Mouse (Mus musculus) cerebellum, postnatal 36 days (tissue): ENCODE data around the gene Mff.

Experiments used
- DNase-seq, 2 experiments: peaks; one replicate each; pipeline ENCODE4 v3.0.0; 2021 to 2022; ENCODE audit warnings: mixed read lengths in 2 of 2

Mff gene

DNA sequence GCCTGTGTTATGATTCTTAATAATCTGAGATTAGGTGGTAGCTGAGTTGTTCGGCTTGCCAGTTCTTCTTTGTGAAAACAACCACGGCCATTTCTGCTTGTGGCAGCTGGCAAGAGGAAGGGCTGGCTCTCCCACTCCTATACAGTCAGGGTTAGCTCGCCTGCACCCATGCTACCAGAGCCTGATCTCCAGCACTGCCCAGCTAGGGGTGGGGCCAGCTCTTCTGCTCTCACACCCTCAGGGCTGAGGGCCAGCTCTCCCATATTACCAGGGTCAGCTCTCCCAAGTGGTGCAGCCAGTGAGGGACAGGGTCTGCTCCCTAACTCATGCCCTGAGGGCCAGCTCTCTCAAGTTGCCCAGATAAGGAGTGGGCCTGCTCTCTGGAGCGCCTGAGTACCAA lies 47.7 kb downstream of the Mff start:
- DNase-seq: no peak

DNA sequence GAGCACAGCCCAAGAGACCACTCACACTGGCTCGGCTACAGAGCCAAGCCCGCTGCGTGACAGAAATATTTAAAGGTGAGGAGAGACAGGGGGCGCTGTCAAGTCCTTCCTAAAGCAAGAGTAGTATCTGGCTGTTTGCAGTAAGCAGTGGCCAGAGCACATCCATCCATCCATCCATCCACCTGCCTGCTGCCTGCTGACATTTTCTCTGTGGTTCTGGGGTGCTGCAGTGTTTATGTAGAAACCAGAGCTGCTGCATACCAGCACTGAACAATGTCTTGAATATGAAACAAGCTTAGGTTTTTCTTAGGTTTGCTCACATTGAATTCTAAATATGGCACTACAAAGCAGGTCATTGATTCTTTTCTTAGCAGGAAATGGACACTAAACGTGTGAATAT lies 48.5 kb downstream of the Mff start:
- DNase-seq: no peak

DNA sequence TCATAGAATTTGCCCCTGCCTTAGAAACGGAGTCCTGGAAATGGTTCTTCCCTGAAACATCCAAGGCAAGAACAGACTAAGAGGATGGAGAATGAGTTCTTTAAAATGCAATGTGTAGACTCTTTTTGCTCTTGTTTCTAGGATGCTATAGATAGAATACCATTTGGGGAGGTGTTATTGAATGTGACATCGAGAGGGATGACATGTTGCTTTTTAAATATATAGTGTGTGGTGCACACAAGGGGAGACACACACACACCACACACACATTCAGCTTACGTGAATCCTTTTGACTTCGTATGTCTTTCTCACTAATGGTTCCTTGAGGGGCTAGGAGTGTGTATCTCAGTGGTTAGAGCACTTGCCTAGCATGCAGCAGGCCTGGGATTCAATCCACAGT lies 50.6 kb downstream of the Mff start:
- DNase-seq: no peak

DNA sequence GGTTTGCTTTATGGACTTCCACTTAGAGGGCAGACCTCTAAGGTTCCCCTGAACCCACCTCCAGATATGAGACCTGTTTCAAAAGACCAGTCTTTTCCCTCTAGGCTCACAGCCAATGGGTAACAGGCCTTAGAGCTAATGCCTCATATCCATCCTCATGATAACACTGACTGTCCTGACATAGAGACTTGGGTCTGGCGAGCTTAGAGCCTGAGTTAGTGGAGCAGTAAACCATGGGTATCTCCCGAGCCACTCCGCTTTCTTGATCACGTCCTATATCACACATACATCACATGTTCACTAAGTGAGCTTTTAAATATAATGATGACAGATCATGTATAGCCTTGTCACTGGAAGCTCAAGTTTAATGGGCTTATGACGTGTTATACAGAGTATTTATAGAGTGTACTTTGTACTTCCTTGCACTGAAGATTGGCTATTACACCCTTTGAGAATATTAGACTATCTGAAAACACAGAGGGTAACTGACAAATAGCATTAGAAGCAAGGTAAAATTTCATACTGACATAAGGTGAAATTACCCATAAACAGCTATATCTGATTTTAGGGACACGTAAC lies 54.8 kb downstream of the Mff start:
- no peak for DNase-seq

DNA sequence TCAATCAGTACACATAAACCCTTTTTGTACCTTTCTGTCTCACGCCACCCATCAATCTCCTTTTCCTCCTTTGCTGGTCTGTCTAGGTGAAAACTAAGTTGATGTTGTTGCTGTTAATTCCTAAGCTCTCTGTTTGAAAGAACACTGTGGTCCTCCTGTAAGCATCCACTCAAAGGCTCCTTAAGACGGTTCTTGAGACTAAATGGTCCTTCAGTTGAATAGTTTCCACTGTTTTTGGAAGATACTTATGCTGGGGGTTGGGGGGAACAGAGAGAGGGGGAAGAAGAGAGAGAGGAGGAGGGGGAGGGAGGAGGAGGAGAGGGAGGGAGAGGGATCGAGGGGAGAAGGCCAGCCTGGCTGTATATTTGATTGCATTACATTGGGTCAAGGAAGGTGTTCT lies 58.9 kb downstream of the Mff start:
- DNase-seq: no peak

DNA sequence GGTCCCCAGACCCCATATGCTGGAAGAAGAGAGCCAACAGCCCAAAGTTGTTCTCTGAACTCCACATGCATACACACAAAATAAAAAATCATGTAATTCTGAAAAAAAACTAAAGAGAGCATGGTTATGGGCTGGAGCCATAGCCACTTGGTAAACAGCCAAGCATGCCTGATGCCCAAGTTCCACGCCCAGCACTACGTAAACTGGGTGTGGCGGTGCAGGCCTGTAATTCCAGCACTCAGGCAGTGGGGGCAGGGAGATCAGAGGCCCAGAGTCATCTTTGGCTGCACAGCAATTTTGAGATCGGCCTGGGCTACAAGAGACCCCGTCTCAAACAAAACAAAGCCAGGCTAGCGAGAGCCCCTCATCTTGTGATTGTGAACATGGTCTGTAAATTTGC lies 60.9 kb downstream of the Mff start:
- no peak for DNase-seq

DNA sequence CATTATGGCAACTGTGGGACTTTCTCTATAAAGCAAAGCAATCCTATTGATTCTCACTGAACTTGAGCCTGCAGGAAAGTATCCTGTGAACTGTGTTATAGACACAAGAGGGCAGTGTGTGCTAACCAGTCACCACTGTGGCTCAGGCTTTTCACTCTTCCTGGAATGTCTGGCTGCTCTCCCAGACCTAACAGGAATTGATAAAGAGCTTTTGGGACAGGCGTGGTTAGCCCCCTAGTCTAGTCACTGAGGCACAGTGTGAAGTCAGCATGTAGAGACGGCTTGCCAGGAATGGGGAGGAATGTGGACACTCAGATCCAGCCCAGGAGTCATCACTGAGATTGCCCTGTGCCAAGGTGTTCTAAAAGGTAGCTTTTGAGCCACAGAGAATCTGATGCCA lies 62.7 kb downstream of the Mff start:
- peak; percentile 36 to 58 for DNase-seq

DNA sequence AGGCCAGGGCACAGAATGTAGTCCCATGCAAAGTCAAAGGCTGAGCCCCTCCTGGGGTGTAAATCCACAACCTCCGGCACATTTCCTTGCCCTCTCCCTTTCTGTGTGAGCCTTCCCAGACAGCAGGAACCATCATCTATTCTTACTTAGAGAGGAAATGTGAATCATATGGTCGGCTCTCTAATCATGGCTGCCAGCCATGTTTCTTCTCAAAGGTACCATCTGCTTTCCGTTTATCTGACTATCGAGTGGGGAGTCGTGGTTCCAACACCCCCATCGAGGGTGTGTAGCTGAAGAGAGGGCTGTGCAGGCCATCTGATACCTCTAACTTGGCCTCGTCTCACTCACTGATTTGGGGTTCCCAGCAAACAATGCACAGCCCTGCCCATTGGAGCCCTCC lies 63.4 kb downstream of the Mff start:
- DNase-seq: peak; percentile 25 to 27

DNA sequence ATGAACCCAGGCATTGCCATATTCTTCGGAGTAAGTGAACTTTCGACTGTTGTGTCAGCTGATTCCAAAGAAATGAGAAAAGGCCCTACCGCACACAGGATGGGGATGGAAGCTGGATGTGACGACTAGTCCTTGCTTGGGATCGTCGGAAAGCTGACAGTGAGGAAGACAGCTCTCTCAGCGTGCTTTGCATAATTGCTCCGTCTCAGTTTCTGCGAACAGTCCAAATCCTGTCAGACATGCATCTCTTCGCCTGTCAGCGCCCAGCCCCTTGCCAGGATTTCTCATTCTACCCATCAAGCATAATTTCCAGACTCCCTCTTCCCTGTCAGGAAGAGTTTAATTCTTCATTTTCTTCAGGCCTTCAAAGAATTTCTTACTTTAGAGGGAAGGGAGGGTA lies 66.4 kb downstream of the Mff start:
- DNase-seq: no peak

DNA sequence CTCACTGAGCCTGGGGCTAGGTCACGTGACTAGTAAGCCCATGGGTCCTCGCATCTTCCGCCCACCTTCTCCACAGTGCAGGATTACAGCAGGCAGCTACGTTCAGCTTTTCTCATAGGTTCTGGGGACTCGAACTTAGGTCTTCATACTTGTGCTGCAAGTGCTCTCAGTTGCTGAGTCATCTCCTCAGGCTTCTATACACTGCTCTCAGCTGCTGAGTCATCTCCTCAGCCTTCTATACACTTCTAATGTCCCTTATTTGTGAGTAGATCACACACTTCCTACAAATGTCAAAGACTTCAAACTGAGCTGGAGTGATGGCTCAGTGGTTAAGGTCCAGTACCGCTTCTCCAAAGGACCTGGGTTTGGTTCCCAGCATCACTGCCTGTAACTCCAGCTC lies 67.5 kb downstream of the Mff start:
- DNase-seq: no peak

DNA sequence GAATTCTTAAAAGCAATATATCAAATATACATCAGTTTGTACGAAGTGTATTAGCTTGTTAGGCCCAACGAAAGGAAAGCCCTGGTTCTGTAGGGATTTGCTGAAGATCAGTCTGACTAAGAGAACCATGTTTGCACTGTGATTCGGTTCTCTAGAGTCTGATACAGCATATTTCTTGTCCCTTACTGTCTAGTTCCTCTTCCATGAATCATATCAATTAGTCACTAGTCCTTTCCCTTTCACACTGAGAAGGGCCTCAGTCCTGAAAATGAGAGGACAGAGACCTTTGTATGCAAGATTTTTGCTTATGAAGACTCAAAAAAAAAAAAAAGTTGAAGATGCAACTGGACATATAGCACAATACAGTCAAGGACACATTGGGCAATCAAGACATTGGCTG lies 68.4 kb downstream of the Mff start:
- no peak for DNase-seq

DNA sequence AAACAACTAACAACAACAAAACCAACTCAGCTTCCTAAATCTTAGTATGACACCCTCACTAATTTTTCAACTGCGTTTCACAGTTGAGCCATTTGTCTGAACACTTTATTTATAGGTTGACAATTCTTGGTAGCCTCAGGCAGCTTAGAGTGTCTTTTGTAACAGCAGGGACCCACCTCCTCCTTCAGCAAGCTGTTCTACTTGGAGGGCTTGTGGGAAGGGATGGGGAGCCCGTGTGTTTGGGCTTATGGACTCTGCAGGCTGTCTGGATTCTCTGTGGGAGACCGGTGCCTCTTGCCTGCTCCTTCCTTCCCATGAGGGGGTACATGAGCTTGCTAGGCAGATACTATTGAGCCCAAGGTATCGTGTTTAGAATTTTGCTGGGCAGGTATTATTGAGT lies 69.3 kb downstream of the Mff start:
- DNase-seq: peak; percentile 10 to 21

DNA sequence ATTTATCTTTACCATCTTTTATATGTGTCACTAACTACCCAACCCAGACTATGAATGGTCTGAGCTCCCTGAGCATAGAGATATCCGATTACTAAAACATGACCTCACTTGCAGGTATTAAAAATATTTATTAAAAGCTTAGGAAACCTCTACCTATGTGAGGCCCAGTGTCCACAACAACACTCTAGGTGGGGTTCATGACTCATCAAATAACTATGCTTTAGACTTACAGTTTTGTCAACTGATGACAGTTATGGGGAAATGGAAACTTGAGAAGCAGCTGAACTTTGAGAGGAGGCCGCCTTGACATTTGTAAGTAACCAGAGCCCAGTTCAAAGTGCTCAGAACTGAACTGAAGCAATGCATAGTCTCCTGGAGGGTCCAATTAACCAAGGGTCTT lies 70.5 kb downstream of the Mff start:
- no peak for DNase-seq

DNA sequence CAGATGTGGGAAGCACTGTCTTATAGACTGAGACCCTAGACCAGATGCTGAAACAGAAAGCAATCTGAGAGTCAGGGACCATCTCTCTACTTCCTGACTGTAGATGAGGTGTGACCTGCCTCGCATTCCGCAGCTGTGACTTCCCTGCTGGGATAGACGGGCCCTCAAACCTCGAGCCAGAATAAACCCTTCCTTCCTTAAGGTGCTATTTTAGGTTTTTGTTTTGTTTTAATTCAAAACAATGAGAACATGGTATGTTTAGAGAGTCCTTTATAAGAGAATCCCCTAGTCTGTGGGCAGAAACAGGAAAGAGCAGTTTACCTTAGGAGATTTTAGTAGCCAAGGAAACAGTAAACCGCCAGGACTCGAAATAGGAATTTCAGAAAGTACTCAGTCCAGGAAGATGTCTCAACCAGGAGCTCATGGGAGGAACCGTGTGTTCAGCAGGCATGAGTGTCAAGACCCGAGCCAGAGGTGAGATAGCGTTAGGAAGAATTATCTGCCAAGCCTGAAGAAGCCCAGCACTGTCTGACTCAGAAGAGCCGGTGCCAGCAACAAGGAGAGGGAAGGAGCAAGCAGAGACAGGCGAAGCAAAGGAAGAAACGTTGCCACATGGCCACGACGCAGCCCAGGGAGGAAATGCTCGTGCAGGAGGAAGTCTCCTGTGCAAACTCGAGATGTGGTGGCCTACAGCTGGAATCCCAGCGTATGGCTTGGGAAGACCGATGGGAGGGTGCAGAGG lies 71.2 kb downstream of the Mff start:
- no peak for DNase-seq

DNA sequence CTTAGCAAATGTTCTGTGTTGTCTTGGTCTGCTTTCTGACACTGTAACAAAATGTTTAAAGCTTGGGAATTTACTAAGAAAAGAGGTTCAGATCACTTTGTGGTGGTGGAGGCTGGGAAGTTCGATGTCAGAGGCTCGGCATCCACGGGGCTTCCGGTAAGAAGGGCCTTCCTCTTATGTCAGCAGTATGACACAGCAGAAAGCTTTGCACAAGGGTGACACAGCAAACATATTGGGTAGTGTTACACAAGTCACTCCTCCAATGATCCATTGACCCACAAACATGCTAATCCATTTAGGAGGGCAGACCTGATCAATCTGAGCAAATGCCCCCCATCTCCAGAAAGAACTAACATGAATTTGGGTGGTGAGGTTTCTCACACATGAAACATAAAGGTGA lies 72.4 kb downstream of the Mff start:
- DNase-seq: no peak

DNA sequence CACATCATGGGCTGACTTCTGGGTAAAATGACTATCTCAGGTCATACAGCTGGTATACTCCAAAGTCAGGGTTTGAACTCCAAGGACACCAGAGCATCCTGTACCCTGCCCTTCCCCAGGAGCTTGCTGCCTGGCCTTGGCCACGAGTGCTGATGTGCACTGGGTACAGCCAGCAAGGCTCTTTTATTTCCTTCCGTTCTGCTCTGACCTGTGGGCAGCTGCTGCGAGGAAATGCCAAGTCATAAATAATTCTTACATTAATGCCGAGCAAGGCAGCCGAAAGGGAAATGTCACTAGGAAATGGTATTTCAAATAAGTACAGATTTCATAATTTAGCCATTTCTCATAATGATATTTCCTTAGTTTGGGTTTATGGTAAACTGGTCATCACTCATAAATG lies 73.6 kb downstream of the Mff start:
- DNase-seq: no peak

DNA sequence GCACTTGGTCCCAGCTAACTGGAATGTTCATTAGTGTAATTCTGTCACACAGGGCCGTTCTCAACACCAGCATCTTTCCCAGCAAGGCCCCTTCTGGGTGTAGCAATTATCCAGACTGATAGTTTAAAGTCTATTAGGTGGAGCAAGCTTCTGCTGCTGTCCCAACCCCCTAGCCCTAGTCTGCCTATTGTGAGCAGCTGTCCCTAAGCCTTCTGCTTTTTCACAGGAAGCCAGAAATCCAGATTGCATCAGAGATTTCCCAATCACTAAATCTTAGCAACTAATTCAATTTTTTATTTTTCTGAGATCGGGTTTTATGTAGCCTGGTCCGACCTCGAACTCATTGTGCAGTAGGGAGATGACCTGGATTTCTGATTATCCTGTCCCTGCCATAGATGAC lies 74.2 kb downstream of the Mff start:
- DNase-seq: no peak

DNA sequence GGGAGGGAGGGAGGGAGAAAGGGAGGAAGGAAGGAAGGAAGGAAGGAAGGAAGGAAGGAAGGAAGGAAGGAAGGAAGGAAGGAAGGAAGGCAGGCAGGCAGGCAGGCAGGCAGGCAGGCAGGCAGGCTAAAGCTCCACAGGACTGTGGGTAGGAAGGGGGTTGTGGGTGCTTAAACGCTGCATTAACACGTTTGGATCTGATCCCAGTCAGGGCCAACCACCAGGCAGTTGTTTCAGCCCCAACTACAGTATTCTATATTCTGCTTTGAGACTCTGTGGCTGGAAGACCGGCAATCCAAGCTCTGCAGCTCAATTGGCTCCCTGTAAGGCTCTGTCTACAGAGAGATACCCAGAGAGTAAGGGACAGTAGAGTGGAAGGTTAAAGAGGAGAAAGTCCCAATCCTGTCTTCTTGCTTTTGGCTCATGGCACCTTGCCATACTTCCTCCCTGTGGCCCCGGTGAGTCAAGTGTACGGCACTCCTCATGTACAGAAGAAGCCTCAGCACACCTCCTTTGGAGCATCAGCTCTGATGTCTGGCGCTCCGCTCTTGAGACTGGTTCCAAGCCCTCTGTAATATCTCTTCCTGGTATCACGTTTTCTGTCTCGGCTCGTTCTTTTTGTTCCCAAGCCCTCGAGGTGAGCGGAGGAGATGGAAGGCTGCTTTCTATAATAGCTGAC lies 76.6 kb downstream of the Mff start:
- peak in 1 of 2 experiments; percentile 14 for DNase-seq
